Mouse (Mus musculus) liver, postnatal 0 days (tissue): ENCODE measurements around the gene Fgb. TPM values are rescaled to one million over a fixed set of nuclear protein-coding genes. Genes with fewer than 3 reads are reported as not detected.

Experiments used
- ATAC-seq: fragments of 200-750 bp; cut with Nextera tagmentation; 2 replicates; pipeline ENCODE4 v1.8.0; 2017; ENCODE audit warnings: mild to moderate bottlenecking, moderate library complexity
- DNase-seq: peaks from one replicate; pipeline ENCODE4 v3.0.0-alpha.2; 2016
- H3K27ac ChIP-seq: fragments of 300-500 bp; sonication (generic); 2 replicates; pipeline ENCODE4 v1.5.1; 2014; ENCODE audit warnings: antibody characterized with exemption, moderate library complexity, mild to moderate bottlenecking, low read depth
- H3K27me3 ChIP-seq: fragments of 300-500 bp; sonication (generic); 2 replicates; pipeline ENCODE4 v1.6.1; 2014; ENCODE audit warnings: low read length, control low read depth, mixed read lengths; ENCODE audit not compliant: insufficient read depth
- H3K36me3 ChIP-seq: fragments of 300-500 bp; sonication (generic); replicated peaks from 2 replicates; pipeline ENCODE4 v1.6.1; 2014; ENCODE audit warnings: mild to moderate bottlenecking, control low read depth, low read length, moderate library complexity, mixed read lengths; ENCODE audit not compliant: insufficient read depth
- H3K4me1 ChIP-seq: fragments of 300-500 bp; sonication (generic); 2 replicates; pipeline ENCODE4 v1.6.1; 2014; ENCODE audit warnings: antibody characterized with exemption, mild to moderate bottlenecking, control low read depth; ENCODE audit not compliant: insufficient read depth
- H3K4me2 ChIP-seq: fragments of 300-500 bp; sonication (generic); 2 replicates; pipeline ENCODE4 v1.6.1; 2014; ENCODE audit warnings: low read depth, mild to moderate bottlenecking, low read length, moderate library complexity, mixed read lengths
- H3K4me3 ChIP-seq: fragments of 300-500 bp; sonication (generic); 2 replicates; pipeline ENCODE4 v1.5.1; 2014; ENCODE audit warnings: low read depth, low read length
- H3K9ac ChIP-seq: fragments of 300-500 bp; sonication (generic); replicated peaks from 2 replicates; pipeline ENCODE4 v1.6.1; 2014; ENCODE audit warnings: mild to moderate bottlenecking, moderate library complexity
- H3K9me3 ChIP-seq: fragments of 300-500 bp; sonication (generic); 2 replicates; pipeline ENCODE4 v1.6.1; 2016; ENCODE audit warnings: mild to moderate bottlenecking, control low read depth, low read length, mixed read lengths
- CTCF ChIP-seq: sonication (generic); IDR thresholded peaks from 2 replicates; pipeline ENCODE4 v1.5.1; 2016; ENCODE audit warnings: antibody characterized with exemption, low read depth
- EP300 ChIP-seq: IDR thresholded peaks from 2 replicates; pipeline ENCODE4 v1.6.1; 2016; ENCODE audit warnings: antibody characterized with exemption, low read depth, mild to moderate bottlenecking
- WGBS: fragments of 180-500 bp; shearing (Covaris S2); extraction: QIAGEN DNeasy Blood & Tissue Kit; methylation state at CpG from one replicate; pipeline ENCODE4 v1.1.7; 2014; ENCODE audit not compliant: insufficient replicate concordance; 5-methylcytosine and 5-hydroxymethylcytosine counted together
- polyA plus RNA-seq: library from polyadenylated mRNA; unstranded; fragments of >200 nt; fragmentation: Nextera tagmentation; extraction: Ambion mirVana; gene quantifications from 2 replicates; pipeline ENCODE4 v1.2.1, GENCODE M21; 2015

Gene Fgb
- polyA plus RNA-seq, 1 experiment from 2014 or later: 2,723 TPM

- no peaks in the 10 kb centered on the region for H3K27me3 ChIP-seq
- 81% methylated on average over 6 of the region's 6 CpGs for WGBS
Observed at GRCm38 (mm10) chr3:82992956-82993355, 56.7 kb downstream of the Fgb start.

GRCm38 (mm10) chr3:82991963-82992362, 57.7 kb downstream of the Fgb start:
- Histone ChIP-seq H3K4me1 (peaks cover 6% of the 10 kb centered on the region), H3K4me3 (no peak overlapping the region), H3K4me2 (no peak overlapping the region), H3K36me3 (no peaks in the 10 kb centered on the region), H3K9ac (no peak overlapping the region), H3K27me3 (no peaks in the 10 kb centered on the region), H3K27ac (no peak overlapping the region), H3K9me3 (no peaks in the 10 kb centered on the region)
- no peak for TF ChIP-seq EP300
- TF ChIP-seq CTCF: no peak
- no peak for DNase-seq
- 74% methylated on average over 12 of the region's 12 CpGs for WGBS
- no peak for ATAC-seq

More at GRCm38 (mm10) chr3:82992956-82993355, 56.7 kb downstream of the Fgb start:
- Histone ChIP-seq H3K9ac (no peak overlapping the region), H3K4me2 (no peak overlapping the region), H3K4me3 (no peak overlapping the region), H3K4me1 (peaks cover 6% of the 10 kb centered on the region), H3K27ac (no peak overlapping the region), H3K9me3 (no peaks in the 10 kb centered on the region), H3K36me3 (no peaks in the 10 kb centered on the region)
- TF ChIP-seq EP300 (no peak), CTCF (no peak)
- DNase-seq: no peak
- no peak for ATAC-seq

Other genes with a start within 250 kb of the Fgb start
- gene Rbm46, start 173.4 kb downstream of the Fgb start, polyA plus RNA-seq: 0.90 and 0.96 TPM in 2 replicates
- gene Lrat, start 145.9 kb downstream of the Fgb start, polyA plus RNA-seq: 3.3 and 3.6 TPM in 2 replicates
- gene Fgg, start 42.1 kb downstream of the Fgb start, polyA plus RNA-seq: 4,762 and 5,621 TPM in 2 replicates
- gene Fga, start 23.8 kb downstream of the Fgb start, polyA plus RNA-seq: 4,366 and 4,944 TPM in 2 replicates
- 29.6 and 29.9 TPM in 2 replicates for gene Plrg1, start 5.7 kb upstream of the Fgb start, polyA plus RNA-seq
- 0.02 TPM in 2 replicates for gene Dchs2, start 78.1 kb upstream of the Fgb start, polyA plus RNA-seq